Mouse (Mus musculus) kidney, embryonic 14.5 days (tissue): ENCODE results near the gene Syce2. TPM values are rescaled to one million over a fixed set of nuclear protein-coding genes. Genes with fewer than 3 reads are reported as not detected.

Experiments
- ATAC-seq: fragments of 200-750 bp; cut with Nextera tagmentation; 2 replicates; pipeline ENCODE4 v1.8.0; 2017; ENCODE audit warnings: moderate number of reproducible peaks, mild to moderate bottlenecking, moderate TSS enrichment, moderate library complexity; ENCODE audit not compliant: low FRiP score, low TSS enrichment
- H3K27ac ChIP-seq: fragments of 300-500 bp; sonication (generic); 2 replicates; pipeline ENCODE4 v1.5.1; 2014; ENCODE audit warnings: low read depth, mild to moderate bottlenecking, low read length, moderate library complexity, mixed read lengths
- H3K27me3 ChIP-seq: fragments of 300-500 bp; sonication (generic); 2 replicates; pipeline ENCODE4 v1.6.1; 2014; ENCODE audit warnings: mild to moderate bottlenecking, low read length; ENCODE audit not compliant: control insufficient read depth, insufficient read depth
- H3K36me3 ChIP-seq: fragments of 300-500 bp; sonication (generic); 2 replicates; pipeline ENCODE4 v1.6.1; 2014; ENCODE audit warnings: low read length, mixed read lengths; ENCODE audit not compliant: control insufficient read depth, insufficient read depth
- H3K4me1 ChIP-seq: fragments of 300-500 bp; sonication (generic); 2 replicates; pipeline ENCODE4 v1.6.1; 2014; ENCODE audit warnings: low read length, mixed read lengths; ENCODE audit not compliant: control insufficient read depth, insufficient read depth
- H3K4me2 ChIP-seq: fragments of 300-500 bp; sonication (generic); replicated peaks from 2 replicates; pipeline ENCODE4 v1.6.1; 2014; ENCODE audit warnings: low read depth, mild to moderate bottlenecking, low read length
- H3K4me3 ChIP-seq: fragments of 300-500 bp; sonication (generic); 2 replicates; pipeline ENCODE4 v1.5.1; 2014; ENCODE audit warnings: mild to moderate bottlenecking, low read length
- H3K9ac ChIP-seq: fragments of 300-500 bp; sonication (generic); 2 replicates; pipeline ENCODE4 v1.6.1; 2014; ENCODE audit warnings: low read depth, mild to moderate bottlenecking, low read length, moderate library complexity
- H3K9me3 ChIP-seq: fragments of 300-500 bp; sonication (generic); 2 replicates; pipeline ENCODE4 v1.6.1; 2016; ENCODE audit warnings: low read length; ENCODE audit not compliant: control insufficient read depth
- whole genome bisulfite sequencing: fragments of 180-500 bp; shearing (Covaris S2); extraction: QIAGEN DNeasy Blood & Tissue Kit; methylation state at CpG from one replicate; pipeline ENCODE4 v1.1.7; 2014; 5-methylcytosine and 5-hydroxymethylcytosine counted together
- polyA plus RNA-seq: library from polyadenylated mRNA; unstranded; fragments of >200 nt; fragmentation: Nextera tagmentation; extraction: Ambion mirVana; gene quantifications from 2 replicates; pipeline ENCODE4 v1.2.1, GENCODE M21; 2014

Gene Syce2
- polyA plus RNA-seq, 1 experiment from 2014 or later = 73.0 TPM

- no peak overlapping the region for H3K4me2 ChIP-seq
- no peak for ATAC-seq
- 86% methylated on average over 6 of the region's 6 CpGs for WGBS
These were observed 38.6 kb downstream of the Syce2 start for GRCm38 (mm10) chr8:84910551-84910950.

GRCm38 (mm10) chr8:84911854-84912253 lies 39.9 kb downstream of the Syce2 start:
- Histone ChIP-seq H3K36me3 (no peaks in the 10 kb centered on the region), H3K27me3 (peaks cover 39% of the 10 kb centered on the region), H3K4me2 (no peak overlapping the region), H3K4me1 (peaks cover 12% of the 10 kb centered on the region), H3K4me3 (no peak overlapping the region), H3K9me3 (peaks cover 3% of the 10 kb centered on the region; the same call in 1 of the 2 replicates), H3K27ac (no peak overlapping the region), H3K9ac (no peak overlapping the region)
- ATAC-seq = no peak
- WGBS = 84% methylated on average over 9 of the region's 9 CpGs

More at GRCm38 (mm10) chr8:84910551-84910950, 38.6 kb downstream of the Syce2 start:
- H3K27ac ChIP-seq = no peak overlapping the region
- H3K4me3 ChIP-seq = no peak overlapping the region
- peaks cover 12% of the 10 kb centered on the region for H3K4me1 ChIP-seq
- H3K9me3 ChIP-seq = peaks cover 3% of the 10 kb centered on the region; the same call in 1 of the 2 replicates
- H3K27me3 ChIP-seq = peaks cover 36% of the 10 kb centered on the region
- H3K9ac ChIP-seq = no peak overlapping the region
- no peaks in the 10 kb centered on the region for H3K36me3 ChIP-seq

- peaks cover 12% of the 10 kb centered on the region for H3K4me1 ChIP-seq
- peaks cover 3% of the 10 kb centered on the region; the same call in 1 of the 2 replicates for H3K9me3 ChIP-seq
- H3K27me3 ChIP-seq = peaks cover 42% of the 10 kb centered on the region
- peak overlapping the region; percentile 44 for H3K4me3 ChIP-seq
- no peak overlapping the region for H3K27ac ChIP-seq
- WGBS = 16% methylated on average over 27 of the region's 27 CpGs
- H3K4me2 ChIP-seq = peak overlapping the region; percentile 84
- peak overlapping the region; percentile 40 for H3K9ac ChIP-seq
- H3K36me3 ChIP-seq = no peaks in the 10 kb centered on the region
- no peak for ATAC-seq
These were observed 40.5 kb downstream of the Syce2 start for GRCm38 (mm10) chr8:84912391-84912790.

- Histone ChIP-seq H3K36me3 (no peaks in the 10 kb centered on the region), H3K9me3 (peaks cover 3% of the 10 kb centered on the region; the same call in 1 of the 2 replicates), H3K4me1 (peaks cover 12% of the 10 kb centered on the region), H3K27ac (no peak overlapping the region), H3K4me2 (peak overlapping the region; percentile 84), H3K9ac (peak overlapping the region; percentile 40; the same call in 1 of the 2 replicates), H3K27me3 (peaks cover 48% of the 10 kb centered on the region), H3K4me3 (peak overlapping the region; percentile 44)
- ATAC-seq = peak; percentile 46
- WGBS = 1% methylated on average over 55 of the region's 55 CpGs
These were observed 41.1 kb downstream of the Syce2 start for GRCm38 (mm10) chr8:84912895-84913501.

- Histone ChIP-seq H3K4me3 (peak overlapping the region; percentile 44), H3K9ac (peak overlapping the region; percentile 40; the same call in 1 of the 2 replicates), H3K4me1 (peaks cover 12% of the 10 kb centered on the region), H3K36me3 (no peaks in the 10 kb centered on the region), H3K9me3 (peaks cover 3% of the 10 kb centered on the region; the same call in 1 of the 2 replicates), H3K27me3 (peaks cover 53% of the 10 kb centered on the region), H3K27ac (no peak overlapping the region), H3K4me2 (peak overlapping the region; percentile 84)
- ATAC-seq = no peak
- WGBS = 15% methylated on average over 9 of the region's 9 CpGs
These were observed 41.6 kb downstream of the Syce2 start for GRCm38 (mm10) chr8:84913502-84913900.

GRCm38 (mm10) chr8:84913960-84914359 lies 42.0 kb downstream of the Syce2 start:
- WGBS = 35% methylated on average over 4 of the region's 4 CpGs
- Histone ChIP-seq H3K36me3 (no peaks in the 10 kb centered on the region), H3K27ac (no peak overlapping the region), H3K4me2 (no peak overlapping the region), H3K4me3 (no peak overlapping the region), H3K4me1 (peaks cover 9% of the 10 kb centered on the region), H3K9me3 (peaks cover 3% of the 10 kb centered on the region; the same call in 1 of the 2 replicates), H3K27me3 (peaks cover 56% of the 10 kb centered on the region), H3K9ac (no peak overlapping the region)
- no peak for ATAC-seq

GRCm38 (mm10) chr8:84915269-84915668 lies 43.4 kb downstream of the Syce2 start:
- no peaks in the 10 kb centered on the region for H3K36me3 ChIP-seq
- no peak overlapping the region for H3K9ac ChIP-seq
- no peak for ATAC-seq
- peaks cover 48% of the 10 kb centered on the region for H3K27me3 ChIP-seq
- WGBS = 88% methylated on average over 8 of the region's 8 CpGs
- no peak overlapping the region for H3K4me2 ChIP-seq
- H3K4me1 ChIP-seq = peaks cover 5% of the 10 kb centered on the region
- no peak overlapping the region for H3K27ac ChIP-seq
- H3K9me3 ChIP-seq = peaks cover 3% of the 10 kb centered on the region; the same call in 1 of the 2 replicates
- H3K4me3 ChIP-seq = no peak overlapping the region

- Histone ChIP-seq H3K27ac (no peak overlapping the region), H3K36me3 (no peaks in the 10 kb centered on the region), H3K27me3 (peaks cover 30% of the 10 kb centered on the region), H3K4me2 (no peak overlapping the region), H3K4me3 (no peak overlapping the region), H3K9ac (no peak overlapping the region), H3K4me1 (peaks cover 4% of the 10 kb centered on the region), H3K9me3 (peaks cover 3% of the 10 kb centered on the region; the same call in 1 of the 2 replicates)
- 36% methylated on average over 20 of the region's 20 CpGs for WGBS
- ATAC-seq = no peak
These were observed 45.9 kb downstream of the Syce2 start for GRCm38 (mm10) chr8:84917781-84918180.

GRCm38 (mm10) chr8:84918646-84919045 lies 46.7 kb downstream of the Syce2 start:
- H3K4me2 ChIP-seq = no peak overlapping the region
- no peak overlapping the region for H3K9ac ChIP-seq

More at GRCm38 (mm10) chr8:84918646-84919045, 46.7 kb downstream of the Syce2 start:
- 93% methylated on average over 15 of the region's 15 CpGs for WGBS
- H3K4me1 ChIP-seq = no peaks in the 10 kb centered on the region; the same call in 1 of the 2 replicates
- no peak overlapping the region for H3K27ac ChIP-seq
- no peak overlapping the region for H3K4me3 ChIP-seq
- no peak for ATAC-seq
- H3K27me3 ChIP-seq = peaks cover 25% of the 10 kb centered on the region
- no peaks in the 10 kb centered on the region for H3K36me3 ChIP-seq
- peaks cover 3% of the 10 kb centered on the region; the same call in 1 of the 2 replicates for H3K9me3 ChIP-seq
